Mouse (Mus musculus) embryonic facial prominence, embryonic 14.5 days (tissue): Measurements from ENCODE around the gene Ddx25. TPM values are rescaled to one million over a fixed set of nuclear protein-coding genes. Genes with fewer than 3 reads are reported as not detected.
A peak's percentile ranks its signal among the peaks of the same experiment; 100 is the strongest.

Source experiments
- ATAC-seq: fragments of 200-750 bp; cut with Nextera tagmentation; 2 replicates; pipeline ENCODE4 v1.8.0; 2017; ENCODE audit warnings: low read depth, moderate number of reproducible peaks, moderate TSS enrichment
- DNase-seq: peaks from one replicate; pipeline ENCODE4 v3.0.0-alpha.2; 2015; ENCODE audit warnings: low spot score
- H3K27ac ChIP-seq: fragments of 300-500 bp; sonication (generic); replicated peaks from 2 replicates; pipeline ENCODE4 v1.5.1; 2014; ENCODE audit warnings: low read depth, mild to moderate bottlenecking, low read length, moderate library complexity
- H3K27me3 ChIP-seq: fragments of 300-500 bp; sonication (generic); replicated peaks from 2 replicates; pipeline ENCODE4 v1.6.1; 2014; ENCODE audit warnings: low read length; ENCODE audit not compliant: control insufficient read depth, insufficient read depth
- H3K36me3 ChIP-seq: fragments of 300-500 bp; sonication (generic); 2 replicates; pipeline ENCODE4 v1.6.1; 2014; ENCODE audit warnings: low read length, mixed read lengths; ENCODE audit not compliant: control insufficient read depth, insufficient read depth
- H3K4me1 ChIP-seq: fragments of 300-500 bp; sonication (generic); 2 replicates; pipeline ENCODE4 v1.6.1; 2014; ENCODE audit warnings: antibody characterized with exemption, low read length; ENCODE audit not compliant: control insufficient read depth, insufficient read depth
- H3K4me2 ChIP-seq: fragments of 300-500 bp; sonication (generic); 2 replicates; pipeline ENCODE4 v1.6.1; 2014; ENCODE audit warnings: low read depth, mild to moderate bottlenecking, low read length, moderate library complexity, mixed read lengths
- H3K4me3 ChIP-seq: fragments of 300-500 bp; sonication (generic); 2 replicates; pipeline ENCODE4 v1.5.1; 2014; ENCODE audit warnings: low read depth, mild to moderate bottlenecking, low read length
- H3K9ac ChIP-seq: fragments of 300-500 bp; sonication (generic); 2 replicates; pipeline ENCODE4 v1.6.1; 2014; ENCODE audit warnings: low read depth, mild to moderate bottlenecking, low read length, moderate library complexity, mixed read lengths
- H3K9me3 ChIP-seq: fragments of 300-500 bp; sonication (generic); 2 replicates; pipeline ENCODE4 v1.6.1; 2016; ENCODE audit warnings: low read length; ENCODE audit not compliant: control insufficient read depth
- WGBS: fragments of 180-500 bp; shearing (Covaris S2); extraction: QIAGEN DNeasy Blood & Tissue Kit; methylation state at CpG from one replicate; pipeline ENCODE4 v1.1.7; 2014; 5-methylcytosine and 5-hydroxymethylcytosine counted together
- polyA plus RNA-seq: library from polyadenylated mRNA; unstranded; fragments of >200 nt; fragmentation: Nextera tagmentation; extraction: Ambion mirVana; gene quantifications from 2 replicates; pipeline ENCODE4 v1.2.1, GENCODE M21; 2014

Gene Ddx25
- polyA plus RNA-seq, 1 experiment from 2014 or later: 3.7 TPM

DNA sequence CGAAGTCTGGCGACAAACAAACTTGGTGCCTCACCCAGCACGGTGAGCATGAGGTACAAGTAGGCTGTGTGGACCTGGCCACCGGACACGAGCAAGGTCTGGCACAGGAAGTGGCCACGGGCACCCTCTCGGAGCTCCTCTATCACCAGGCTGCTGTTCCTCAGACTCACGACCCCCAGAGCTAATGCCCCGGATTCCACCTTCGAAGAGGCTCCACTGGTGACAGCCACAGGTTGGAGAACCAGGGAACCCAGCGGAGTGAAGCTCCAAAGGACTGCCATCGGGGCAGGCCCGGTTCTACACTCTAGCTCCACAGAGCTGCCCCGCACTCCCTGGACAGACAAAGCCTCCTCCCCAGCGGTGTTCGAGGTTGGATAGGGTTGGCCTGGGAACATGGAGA lies 41.6 kb downstream of the Ddx25 start:
- 92% methylated on average over 12 of the region's 16 CpGs for WGBS
- Histone ChIP-seq H3K27ac (no peak overlapping the region), H3K4me3 (no peak overlapping the region), H3K4me2 (no peak overlapping the region), H3K9ac (no peak overlapping the region), H3K9me3 (no peaks in the 10 kb centered on the region), H3K36me3 (no peaks in the 10 kb centered on the region), H3K4me1 (no peaks in the 10 kb centered on the region), H3K27me3 (no peaks in the 10 kb centered on the region)
- ATAC-seq (no peak), DNase-seq (no peak)

- H3K9me3 ChIP-seq: no peaks in the 10 kb centered on the region
- WGBS: 75% methylated on average over 5 of the region's 5 CpGs
- no peaks in the 10 kb centered on the region for H3K4me1 ChIP-seq
- ATAC-seq: no peak
- H3K36me3 ChIP-seq: no peaks in the 10 kb centered on the region
- no peak overlapping the region for H3K9ac ChIP-seq
- H3K4me3 ChIP-seq: no peak overlapping the region
- DNase-seq: no peak
- no peak overlapping the region for H3K4me2 ChIP-seq
- H3K27me3 ChIP-seq: no peaks in the 10 kb centered on the region
- H3K27ac ChIP-seq: no peak overlapping the region
Observed at GRCm38 (mm10) chr9:35516182-35516581, 42.1 kb downstream of the Ddx25 start.

GRCm38 (mm10) chr9:35513900-35514299 lies 44.4 kb downstream of the Ddx25 start:
- WGBS: 67% methylated on average over 4 of the region's 4 CpGs
- no peak overlapping the region for H3K9ac ChIP-seq

DNA sequence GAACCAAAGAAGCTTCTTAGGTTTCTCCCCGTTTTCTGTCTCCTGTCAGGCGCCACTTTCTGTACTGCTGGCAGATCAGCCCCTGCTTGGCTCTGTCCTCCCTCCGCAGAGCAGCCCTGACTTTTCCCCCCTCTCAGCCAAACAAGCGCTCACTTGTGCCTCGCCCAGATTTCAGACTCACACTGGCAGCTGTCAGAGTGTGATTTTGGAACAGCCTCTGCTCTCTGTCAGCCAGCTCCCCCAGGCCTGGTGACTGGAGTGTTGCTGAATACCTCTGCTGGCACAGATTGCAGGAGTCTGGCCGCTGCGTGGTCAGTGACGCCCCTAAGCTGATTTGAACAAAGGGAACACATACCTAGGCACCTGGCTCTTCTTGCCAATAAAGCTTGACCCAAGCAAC lies 50.1 kb downstream of the Ddx25 start:
- no peak overlapping the region for H3K4me3 ChIP-seq
- H3K4me1 ChIP-seq: peaks cover 10% of the 10 kb centered on the region
- 31% methylated on average over 8 of the region's 8 CpGs for WGBS
- H3K36me3 ChIP-seq: peaks cover 33% of the 10 kb centered on the region
- H3K4me2 ChIP-seq: no peak overlapping the region
- H3K27me3 ChIP-seq: no peaks in the 10 kb centered on the region
- H3K27ac ChIP-seq: peak overlapping the region; percentile 76
- H3K9ac ChIP-seq: no peak overlapping the region
- DNase-seq (peak; percentile 88), ATAC-seq (peak; percentile 70)
- H3K9me3 ChIP-seq: no peaks in the 10 kb centered on the region

More at GRCm38 (mm10) chr9:35513900-35514299, 44.4 kb downstream of the Ddx25 start:
- H3K4me2 ChIP-seq: no peak overlapping the region
- no peaks in the 10 kb centered on the region for H3K36me3 ChIP-seq
- no peak for DNase-seq
- no peak for ATAC-seq
- H3K4me1 ChIP-seq: no peaks in the 10 kb centered on the region
- H3K27me3 ChIP-seq: no peaks in the 10 kb centered on the region
- no peak overlapping the region for H3K27ac ChIP-seq
- no peaks in the 10 kb centered on the region for H3K9me3 ChIP-seq
- H3K4me3 ChIP-seq: no peak overlapping the region

DNA sequence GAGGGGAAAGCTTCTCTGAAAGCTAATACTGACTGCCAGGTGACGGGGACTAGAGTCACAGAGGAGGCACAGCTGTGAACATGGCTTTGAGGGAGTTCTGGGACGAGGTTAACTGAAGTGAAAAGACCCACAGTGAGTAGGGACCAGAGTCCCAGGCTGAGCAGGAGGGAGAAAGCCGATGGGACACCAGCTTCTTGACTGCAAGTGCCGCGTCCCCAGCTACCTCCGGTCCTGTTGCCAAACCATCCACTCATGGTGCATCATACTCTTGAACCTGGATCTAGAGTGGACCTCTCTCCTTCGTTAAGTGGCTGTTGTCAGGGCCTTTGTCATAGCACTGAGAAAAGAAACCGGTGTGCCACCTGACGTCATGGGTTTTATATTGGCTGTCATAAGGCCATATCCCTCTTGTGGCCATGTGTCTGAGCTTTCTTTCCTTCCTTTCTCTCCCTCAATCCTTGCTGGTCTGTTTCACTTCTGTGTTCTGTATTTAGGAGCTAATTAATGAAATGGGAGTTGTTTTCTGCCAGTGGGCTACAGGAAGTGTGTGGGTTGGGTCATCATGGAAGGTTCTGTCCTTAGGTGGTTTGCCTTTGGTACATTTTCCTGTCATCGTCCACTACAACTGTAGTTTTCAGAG lies 55.8 kb downstream of the Ddx25 start:
- Histone ChIP-seq H3K27me3 (no peaks in the 10 kb centered on the region), H3K4me2 (no peak overlapping the region), H3K27ac (no peak overlapping the region), H3K9me3 (no peaks in the 10 kb centered on the region), H3K4me1 (peaks cover 4% of the 10 kb centered on the region; the same call in 1 of the 2 replicates), H3K36me3 (peaks cover 77% of the 10 kb centered on the region), H3K9ac (no peak overlapping the region), H3K4me3 (no peak overlapping the region)
- ATAC-seq (no peak), DNase-seq (no peak)
- WGBS: 87% methylated on average over 10 of the region's 10 CpGs

- Histone ChIP-seq H3K9me3 (no peaks in the 10 kb centered on the region), H3K9ac (no peak overlapping the region), H3K36me3 (peaks cover 72% of the 10 kb centered on the region), H3K4me2 (no peak overlapping the region), H3K4me1 (peaks cover 4% of the 10 kb centered on the region; the same call in 1 of the 2 replicates), H3K27me3 (no peaks in the 10 kb centered on the region), H3K4me3 (no peak overlapping the region), H3K27ac (no peak overlapping the region)
- DNase-seq (peak; percentile 66), ATAC-seq (no peak)
- WGBS: 71% methylated on average over 6 of the region's 6 CpGs
Observed at GRCm38 (mm10) chr9:35499946-35500345, 58.4 kb downstream of the Ddx25 start.

DNA sequence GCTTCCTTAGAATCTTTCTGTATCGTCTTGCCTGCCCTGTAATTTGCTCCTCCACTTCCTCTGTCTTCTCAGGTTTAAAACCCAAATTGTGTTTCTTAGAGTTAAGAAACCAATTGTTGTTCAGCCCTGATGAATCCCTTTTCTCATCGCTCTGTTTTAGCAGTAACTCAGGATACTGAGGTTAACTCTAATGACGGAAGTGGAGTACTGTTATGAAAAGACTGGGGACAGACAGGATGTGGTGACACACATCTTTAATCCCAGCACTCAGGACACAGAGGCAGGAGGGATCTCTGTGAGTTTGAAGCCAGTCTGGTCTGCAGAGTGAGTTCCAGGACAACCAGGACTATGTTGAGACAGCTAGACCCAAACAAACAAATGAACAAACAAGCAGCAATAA lies 62.9 kb downstream of the Ddx25 start:
- Histone ChIP-seq H3K4me3 (no peak overlapping the region), H3K27me3 (no peaks in the 10 kb centered on the region), H3K4me2 (no peak overlapping the region), H3K36me3 (peaks cover 56% of the 10 kb centered on the region), H3K4me1 (peaks cover 4% of the 10 kb centered on the region), H3K9ac (no peak overlapping the region), H3K27ac (peak overlapping the region; percentile 39; the same call in 1 of the 2 replicates), H3K9me3 (no peaks in the 10 kb centered on the region)
- 40% methylated on average over 3 of the region's 3 CpGs for whole genome bisulfite sequencing
- no peak for DNase-seq
- no peak for ATAC-seq

DNA sequence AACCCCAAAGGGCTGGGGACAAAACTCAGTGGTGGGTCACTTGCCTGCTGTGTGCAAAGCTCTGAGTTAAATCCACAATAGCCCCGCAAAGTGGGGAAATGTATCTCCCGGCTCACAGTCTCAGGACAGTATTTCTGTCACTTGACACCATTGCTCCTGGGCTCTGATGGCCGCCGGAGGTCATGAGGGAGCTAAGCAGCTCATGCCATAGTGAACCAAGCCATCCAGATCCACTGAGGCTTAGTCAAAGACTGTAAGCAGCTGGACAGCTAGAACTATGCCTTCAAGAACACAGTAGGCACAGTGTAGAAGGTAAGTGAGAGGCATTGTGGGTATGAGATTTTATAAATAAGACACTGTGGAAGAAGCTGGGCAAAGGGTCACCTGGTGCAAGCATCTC lies 63.4 kb downstream of the Ddx25 start:
- no peaks in the 10 kb centered on the region for H3K27me3 ChIP-seq
- no peaks in the 10 kb centered on the region for H3K9me3 ChIP-seq
- no peak; the same call in 1 of the 2 replicates for ATAC-seq
- H3K27ac ChIP-seq: no peak overlapping the region; the same call in 1 of the 2 replicates
- no peak overlapping the region for H3K4me2 ChIP-seq
- H3K4me3 ChIP-seq: no peak overlapping the region
- peaks cover 4% of the 10 kb centered on the region for H3K4me1 ChIP-seq
- no peak for DNase-seq
- no peak overlapping the region for H3K9ac ChIP-seq
- 29% methylated on average over 4 of the region's 4 CpGs for WGBS
- peaks cover 54% of the 10 kb centered on the region for H3K36me3 ChIP-seq

GRCm38 (mm10) chr9:35493733-35494092 lies 64.6 kb downstream of the Ddx25 start:
- H3K4me1 ChIP-seq: peaks cover 4% of the 10 kb centered on the region
- no peaks in the 10 kb centered on the region for H3K27me3 ChIP-seq
- ATAC-seq: no peak
- 52% methylated on average over 4 of the region's 4 CpGs for WGBS
- no peak overlapping the region for H3K9ac ChIP-seq
- H3K4me2 ChIP-seq: no peak overlapping the region
- H3K36me3 ChIP-seq: peaks cover 63% of the 10 kb centered on the region
- DNase-seq: no peak
- H3K4me3 ChIP-seq: no peak overlapping the region
- H3K27ac ChIP-seq: 0 out of 2 replicates have a peak overlapping the region, but pooled peaks have one; percentile 39
- no peaks in the 10 kb centered on the region for H3K9me3 ChIP-seq
